Mouse (Mus musculus) monocyte, adult 5-6 weeks (primary cell): ENCODE measurements around the gene Fbxo22. TPM values are rescaled to one million over a fixed set of nuclear protein-coding genes. Genes with fewer than 3 reads are reported as not detected.

Experiments used
- ATAC-seq: fragments of 153-309, 156-312 bp; replicated peaks from 2 replicates; pipeline ENCODE4 v1.8.0; 2017; ENCODE audit warnings: mild to moderate bottlenecking; ENCODE audit not compliant: low TSS enrichment, insufficient number of reproducible peaks, severe bottlenecking, poor library complexity, low FRiP score
- total RNA-seq: library from RNA; stranded (forward); fragments of 200-1000, 200-491, 200-594 nt; gene quantifications from 3 replicates; pipeline ENCODE4 v1.2.3, GENCODE M21; 2017

Fbxo22 gene
- total RNA-seq, 1 experiment from 2014 or later, result 59.4 TPM

DNA sequence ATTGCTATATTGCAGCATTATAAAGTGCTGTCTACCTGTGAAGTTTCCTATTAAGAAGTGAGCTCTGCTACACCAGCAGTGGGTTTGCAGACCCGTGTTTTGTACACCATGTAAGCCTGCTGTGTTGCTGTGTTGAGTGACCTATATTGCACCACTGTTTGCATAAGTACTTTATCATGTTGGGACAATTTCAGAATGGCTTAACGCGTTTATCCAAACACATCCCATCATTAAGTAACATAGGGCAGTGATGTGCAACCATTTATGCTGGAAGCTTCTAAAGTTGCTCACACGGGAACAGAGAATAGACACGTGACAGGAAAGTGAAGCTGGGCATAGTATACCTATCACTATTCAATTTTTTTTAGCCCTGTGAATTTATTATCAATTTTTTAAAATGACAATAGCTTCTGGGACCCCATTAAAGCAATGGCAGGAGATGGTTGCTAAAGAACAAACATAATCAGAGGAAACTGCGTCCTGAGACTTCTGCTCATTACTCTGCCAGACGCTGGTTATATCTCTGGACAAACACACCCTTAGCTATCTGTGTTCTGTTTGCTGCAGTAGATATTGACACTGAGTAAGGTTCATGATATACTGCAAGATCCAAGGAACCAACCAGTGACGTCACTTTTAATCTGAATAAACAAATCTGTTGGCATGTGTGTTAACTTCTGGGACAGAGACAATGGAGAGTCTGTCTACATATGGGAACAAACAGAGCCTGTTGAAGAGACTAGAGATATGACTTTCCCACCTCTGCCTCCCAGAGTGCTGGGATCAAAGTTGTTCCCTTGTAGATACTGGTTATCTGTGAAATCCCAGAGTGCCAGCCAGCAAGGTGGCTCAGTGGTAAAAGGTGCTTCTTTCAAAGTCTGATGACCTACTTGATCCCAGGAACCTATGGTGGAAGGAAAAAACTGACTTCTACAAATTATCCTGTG, 55.9 kb downstream of the Fbxo22 start:
- ATAC-seq, result no peak

DNA sequence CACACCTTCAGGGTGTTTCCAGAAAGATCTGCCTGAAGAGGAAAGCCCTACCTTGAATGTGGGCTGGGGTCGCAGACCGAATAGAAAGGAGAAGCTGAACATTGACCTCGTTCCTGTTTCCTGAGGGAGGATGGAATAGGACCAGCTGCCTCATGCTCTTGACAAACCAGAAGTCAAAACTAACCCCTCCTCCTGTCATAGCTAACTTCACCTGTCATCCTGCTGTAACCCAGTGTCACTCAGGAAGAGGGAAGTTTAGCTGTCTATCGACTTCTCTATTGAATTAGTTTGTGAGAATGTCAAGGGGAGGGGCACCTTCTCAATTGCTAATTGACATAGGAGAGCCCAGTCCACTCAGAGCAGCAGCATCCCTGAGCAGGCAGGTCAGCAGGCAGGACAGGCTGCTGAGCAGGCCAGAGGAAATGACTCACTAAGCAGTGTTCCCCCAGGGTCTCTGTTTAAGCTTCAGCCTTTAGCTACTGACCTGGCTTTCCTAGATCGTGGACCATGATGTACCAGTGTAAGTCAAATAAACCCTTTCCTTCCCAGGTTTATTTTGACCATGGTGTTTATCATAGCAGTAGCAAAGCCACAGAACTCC, 63.3 kb downstream of the Fbxo22 start:
- ATAC-seq, result no peak

DNA sequence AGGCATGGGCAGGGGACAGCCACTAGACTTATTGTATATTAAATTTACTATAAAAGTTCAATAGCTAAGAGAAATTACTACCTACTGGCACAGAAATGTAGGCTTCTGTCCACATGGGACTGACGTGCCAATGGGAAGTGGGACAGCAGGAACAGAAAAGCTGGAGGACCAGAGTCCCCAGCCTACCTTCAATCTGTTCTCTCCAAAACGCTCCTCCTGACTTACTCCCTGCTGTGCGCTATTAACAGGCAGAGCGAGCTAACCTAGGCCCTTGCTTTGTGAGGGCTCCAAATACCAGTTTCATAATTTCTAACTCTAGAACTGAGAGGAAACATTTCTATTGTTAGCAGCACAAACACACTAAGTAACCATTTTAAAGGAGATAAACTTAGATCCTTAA, 65.2 kb downstream of the Fbxo22 start:
- ATAC-seq, result no peak

Other genes with a start within 250 kb of the Fbxo22 start
- gene Chrna5, start 228.0 kb upstream of the Fbxo22 start, total RNA-seq, result not detected in 3 replicates
- not detected in 3 replicates for gene Chrna3, start 182.4 kb upstream of the Fbxo22 start, total RNA-seq
- gene Chrnb4, start 160.1 kb upstream of the Fbxo22 start, total RNA-seq, result 0.32 TPM in 1 of 3 replicates, not detected in the others
- 39.7 to 49.5 TPM (median 44.0 TPM) in 3 replicates for gene Ube2q2, start 60.1 kb upstream of the Fbxo22 start, total RNA-seq
- gene Nrg4, start 117.9 kb downstream of the Fbxo22 start, total RNA-seq, result 1.4 to 4.7 TPM in 2 of 3 replicates, not detected in the other
- not detected in 3 replicates for gene Tmem266, start 118.0 kb downstream of the Fbxo22 start, total RNA-seq